Mouse (Mus musculus): ENCODE measurements around the gene Arhgdib.
"Not testable (repeated sequence)": the region's sequence is repeated elsewhere in the genome, so short reads cannot be mapped to it uniquely, and the experiment has no call there.

Gene Arhgdib

DNA sequence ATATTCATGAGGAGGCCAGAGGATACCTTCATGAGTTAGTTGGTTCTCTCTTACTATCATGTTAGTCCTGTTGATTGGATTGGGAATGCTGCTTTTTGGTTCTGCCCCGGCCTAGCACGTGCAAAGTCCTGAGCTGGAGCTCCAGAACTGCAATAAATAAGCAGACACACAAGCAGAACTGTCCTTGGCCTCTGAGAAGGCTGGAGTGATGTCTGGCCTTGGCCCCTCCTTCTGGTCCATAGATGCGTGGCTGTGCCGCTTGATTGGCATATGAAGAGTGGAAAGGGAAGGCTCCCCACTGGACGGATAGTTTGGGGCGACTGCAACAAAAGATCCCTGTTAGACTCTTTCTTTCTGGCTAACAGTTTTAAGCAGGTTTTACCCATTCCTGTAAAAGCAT is 52.6 kb downstream of the Arhgdib start:
- no peak for DNase-seq (ENCODE audit: low spot score)

DNA sequence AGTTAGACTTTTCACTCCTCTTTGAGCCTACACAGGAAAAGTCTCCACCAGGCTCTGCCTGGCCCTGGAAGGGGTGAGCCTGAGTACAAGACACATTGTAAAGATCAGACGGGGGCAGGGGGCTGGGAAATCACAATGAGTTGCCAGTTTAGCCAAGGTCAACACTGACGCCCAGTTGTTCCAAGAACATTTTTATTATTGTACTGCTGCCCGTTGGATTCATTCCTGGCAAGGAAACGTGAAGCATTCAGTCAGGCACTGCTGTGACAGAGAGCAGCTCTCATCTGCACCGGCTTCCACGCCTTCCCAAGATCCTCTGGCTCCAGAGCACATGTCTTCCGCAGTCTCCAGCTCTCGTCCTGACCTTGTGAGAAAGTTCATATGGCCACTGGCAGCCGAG is 53.8 kb downstream of the Arhgdib start:
- DNase-seq (ENCODE audit: low spot score), result no peak

DNA sequence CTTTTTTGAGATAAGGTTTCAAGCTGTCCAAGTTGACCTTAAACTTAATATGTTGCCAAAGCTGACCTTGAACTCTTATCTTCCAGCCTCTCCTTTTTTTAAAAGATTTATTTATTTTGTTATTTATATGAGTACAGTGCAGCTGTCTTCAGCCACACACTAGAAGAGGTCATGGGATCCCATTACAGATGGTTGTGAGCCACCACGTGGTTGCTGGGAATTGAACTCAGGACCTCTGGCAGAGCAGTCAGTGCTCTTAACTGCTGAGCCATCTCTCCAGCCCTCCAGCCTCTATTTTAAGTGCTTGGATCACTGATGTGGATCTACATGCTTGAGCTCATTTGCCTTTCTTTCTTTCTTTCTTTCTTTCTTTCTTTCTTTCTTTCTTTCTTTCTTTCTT is 56.9 kb downstream of the Arhgdib start:
- DNase-seq (ENCODE audit: low spot score), result not testable (repeated sequence)

DNA sequence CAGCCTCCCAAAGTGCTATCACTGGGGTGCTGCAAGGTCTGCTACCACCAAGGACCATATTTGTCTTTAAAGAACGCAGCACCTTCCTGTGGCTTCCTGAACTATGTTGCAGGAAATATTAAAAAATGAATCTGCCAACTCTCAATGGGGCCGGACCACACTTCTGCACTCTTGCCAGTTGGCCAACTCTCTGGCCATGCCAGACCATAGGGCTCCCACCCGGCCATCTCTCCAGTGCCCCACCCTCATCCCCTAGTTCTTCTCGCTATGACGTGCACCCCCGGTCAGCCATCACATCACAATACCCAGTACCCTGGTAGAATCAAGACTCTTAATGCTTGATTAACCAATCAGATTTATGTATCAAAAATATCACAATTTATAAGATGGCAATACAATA is 57.7 kb downstream of the Arhgdib start:
- DNase-seq (ENCODE audit: low spot score), result no peak

DNA sequence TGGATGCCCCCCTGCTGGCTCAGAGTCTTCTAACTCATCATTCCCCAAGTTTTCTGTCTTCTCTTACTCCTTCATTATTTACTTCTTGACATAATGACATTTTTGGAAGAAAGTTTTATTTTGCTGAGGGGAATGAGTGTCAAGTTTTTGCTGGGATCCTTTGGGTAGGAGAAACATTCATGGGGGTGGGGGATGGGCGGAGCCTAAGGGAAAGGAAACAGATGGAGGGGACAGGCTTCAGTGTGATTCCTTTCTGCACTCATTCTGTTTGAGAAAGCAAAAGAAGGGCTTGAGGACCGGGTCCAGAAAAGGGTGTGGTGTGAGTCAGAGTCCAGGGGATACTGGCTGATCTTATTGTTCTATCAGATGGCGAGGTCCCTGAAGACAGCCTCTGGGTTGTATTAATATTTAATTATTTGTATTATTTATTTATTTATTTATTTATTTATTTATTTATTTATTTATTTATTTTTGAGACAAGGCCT is 58.2 kb downstream of the Arhgdib start:
- no peak for DNase-seq (ENCODE audit: low spot score)

DNA sequence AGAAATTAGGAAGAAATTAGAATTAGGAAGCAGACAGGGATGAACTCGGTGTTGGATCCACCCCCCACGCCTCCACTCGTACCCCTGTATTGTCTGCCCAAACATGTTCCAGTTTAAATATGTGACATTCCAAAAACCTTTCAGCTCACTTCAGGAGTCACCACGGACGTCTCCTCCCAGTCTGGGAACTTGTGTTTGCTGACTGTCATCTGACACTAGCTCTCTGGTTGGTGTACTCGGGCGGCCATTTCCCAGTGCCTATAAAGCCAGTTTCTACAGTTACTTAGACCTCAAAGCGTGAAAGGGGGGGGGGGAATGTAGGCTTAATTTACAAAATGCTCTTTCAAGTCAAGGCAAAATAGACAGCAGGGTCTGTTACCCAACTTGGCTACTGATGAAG is 60.0 kb downstream of the Arhgdib start:
- no peak for DNase-seq (ENCODE audit: low spot score)

DNA sequence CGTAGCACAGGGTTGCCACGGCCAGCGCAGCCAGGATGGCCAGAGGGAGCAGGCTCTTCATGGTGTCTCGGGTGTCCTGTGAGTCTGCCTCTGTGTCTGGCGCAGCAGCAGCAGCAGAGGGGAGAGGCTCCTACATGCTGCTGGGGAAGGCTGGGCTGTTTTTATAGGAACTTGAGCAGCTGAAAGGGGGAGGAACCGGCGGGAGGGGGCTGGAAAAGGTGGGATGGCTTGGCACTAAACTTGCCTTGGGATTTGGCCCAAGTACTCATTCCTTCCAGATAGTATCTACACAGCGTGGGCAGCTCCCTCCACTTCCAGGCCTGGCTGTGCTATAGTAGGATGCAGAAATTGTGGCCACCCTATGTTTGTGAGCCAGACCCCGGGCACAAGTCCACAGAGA is 66.0 kb downstream of the Arhgdib start, which contains the start of gene Mgp:
TSS of gene Mgp (minus strand) at position 154 of the 400 bp plus-strand sequence.
- no peak for DNase-seq (ENCODE audit: low spot score)

DNA sequence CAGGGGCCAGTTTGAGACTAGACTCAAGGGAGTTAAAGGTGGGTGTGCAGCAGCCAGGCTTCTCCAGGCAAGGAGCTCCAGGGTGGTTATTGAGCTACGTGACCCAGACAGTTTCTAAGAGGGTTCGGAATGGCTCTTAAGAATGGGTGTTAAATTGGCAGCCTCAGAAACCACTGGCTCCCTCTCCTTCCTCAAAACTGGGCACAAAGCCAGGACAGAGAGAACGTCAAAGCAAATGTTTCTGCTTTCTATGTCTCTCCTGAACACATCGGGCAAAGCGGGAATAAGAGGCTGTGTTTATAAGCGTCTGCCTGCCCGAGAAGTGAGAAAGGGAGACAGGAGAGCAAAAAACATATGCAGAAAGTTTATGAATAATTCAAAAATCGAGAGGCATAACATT is 67.1 kb downstream of the Arhgdib start:
- no peak for DNase-seq (ENCODE audit: low spot score)
